Mouse (Mus musculus) midbrain, embryonic 13.5 days (tissue): ENCODE data around the gene Cyp2c39. TPM values are rescaled to one million over a fixed set of nuclear protein-coding genes. Genes with fewer than 3 reads are reported as not detected.
"Not testable (repeated sequence)": the region's sequence is repeated elsewhere in the genome, so short reads cannot be mapped to it uniquely, and the experiment has no call there.

ENCODE experiments used
- ATAC-seq: fragments of 200-750 bp; cut with Nextera tagmentation; 2 replicates; pipeline ENCODE4 v1.8.0; 2017; ENCODE audit warnings: mild to moderate bottlenecking, moderate TSS enrichment, moderate library complexity
- H3K27ac ChIP-seq: fragments of 300-500 bp; sonication (generic); 2 replicates; pipeline ENCODE4 v1.5.1; 2015; ENCODE audit warnings: inconsistent platforms, mild to moderate bottlenecking, moderate library complexity
- H3K27me3 ChIP-seq: fragments of 300-500 bp; sonication (generic); 2 replicates; pipeline ENCODE4 v1.6.1; 2015; ENCODE audit warnings: mild to moderate bottlenecking, inconsistent platforms
- H3K36me3 ChIP-seq: fragments of 300-500 bp; sonication (generic); 2 replicates; pipeline ENCODE4 v1.6.1; 2015; ENCODE audit warnings: mild to moderate bottlenecking, inconsistent platforms
- H3K4me1 ChIP-seq: fragments of 300-500 bp; sonication (generic); replicated peaks from 2 replicates; pipeline ENCODE4 v1.6.1; 2015; ENCODE audit warnings: inconsistent platforms
- H3K4me2 ChIP-seq: fragments of 300-500 bp; sonication (generic); replicated peaks from 2 replicates; pipeline ENCODE4 v1.6.1; 2015; ENCODE audit warnings: moderate library complexity, mild to moderate bottlenecking, inconsistent platforms
- H3K4me3 ChIP-seq: fragments of 300-500 bp; sonication (generic); replicated peaks from 2 replicates; pipeline ENCODE4 v1.5.1; 2015; ENCODE audit warnings: mild to moderate bottlenecking, inconsistent platforms
- H3K9ac ChIP-seq: fragments of 300-500 bp; sonication (generic); replicated peaks from 2 replicates; pipeline ENCODE4 v1.6.1; 2015; ENCODE audit warnings: mild to moderate bottlenecking, inconsistent platforms
- H3K9me3 ChIP-seq: fragments of 300-500 bp; sonication (generic); 2 replicates; pipeline ENCODE4 v1.6.1; 2016; ENCODE audit warnings: mild to moderate bottlenecking, inconsistent platforms
- WGBS: fragments of 180-500 bp; shearing (Covaris S2); methylation state at CpG from one replicate; pipeline ENCODE4 v1.1.7; 2015; 5-methylcytosine and 5-hydroxymethylcytosine counted together
- polyA plus RNA-seq: library from polyadenylated mRNA; unstranded; fragments of >200 nt; fragmentation: Nextera tagmentation; extraction: Ambion mirVana; gene quantifications from 2 replicates; pipeline ENCODE4 v1.2.1, GENCODE M21; 2015

Cyp2c39 gene
- not detected in 2 replicates for polyA plus RNA-seq

DNA sequence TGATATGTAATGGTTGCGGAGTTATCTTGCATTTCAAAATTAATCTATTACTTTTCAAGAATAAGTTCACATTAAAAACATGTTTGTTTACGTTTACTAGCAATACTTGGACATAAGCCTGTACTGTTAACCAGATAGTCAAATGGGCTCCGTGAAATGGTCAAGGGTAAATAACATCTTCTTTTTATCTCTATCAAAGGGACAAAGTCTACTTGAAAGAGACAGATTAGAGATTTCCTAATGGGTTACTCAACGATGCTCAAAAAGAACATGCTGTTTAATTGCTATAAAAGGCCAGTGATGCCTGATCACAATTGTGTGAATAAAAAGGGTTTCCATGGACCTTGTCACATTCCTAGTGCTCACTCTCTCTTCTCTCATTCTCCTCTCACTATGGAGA, at the start of gene Cyp2c39:
TSS of gene Cyp2c39 (plus strand) at position 329 of the 400 bp plus-strand sequence.
- no peak within 1 kb of the TSS for H3K27ac ChIP-seq
- H3K9ac ChIP-seq, result no peak within 1 kb of the TSS
- H3K36me3 ChIP-seq, result no peaks in the 10 kb centered on the region
- H3K4me1 ChIP-seq, result no peaks in the 10 kb centered on the region
- H3K4me2 ChIP-seq, result no peak within 1 kb of the TSS
- H3K4me3 ChIP-seq, result no peak within 1 kb of the TSS
- 76% methylated on average over 4 of the region's 4 CpGs for WGBS
- H3K9me3 ChIP-seq, result peaks cover 16% of the 10 kb centered on the region
- no peaks in the 10 kb centered on the region for H3K27me3 ChIP-seq
- no peak for ATAC-seq

DNA sequence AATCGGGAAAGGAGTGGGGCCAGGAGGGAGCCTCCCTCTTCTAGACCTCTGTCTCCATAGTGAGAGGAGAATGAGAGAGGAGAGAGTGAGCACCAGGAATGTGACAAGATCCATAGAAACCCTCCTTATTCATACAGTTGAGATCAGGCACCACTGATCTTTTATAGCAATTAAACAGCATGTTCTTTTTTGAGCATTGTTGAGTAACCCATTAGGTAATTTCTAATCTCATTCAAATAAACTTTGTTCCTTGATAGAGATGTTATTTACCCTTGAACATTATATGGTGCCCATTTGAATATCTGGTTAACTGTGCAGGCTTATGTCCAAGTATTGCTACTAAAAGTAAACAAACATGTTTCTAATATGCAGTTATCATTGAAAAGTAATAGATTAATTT, 47.7 kb upstream of the Cyp2c39 start, which contains the start of gene Cyp2c38:
TSS of gene Cyp2c38 (minus strand) at position 135 of the 400 bp plus-strand sequence.
- no peaks in the 10 kb centered on the region for H3K36me3 ChIP-seq
- no peaks in the 10 kb centered on the region for H3K27me3 ChIP-seq
- no peak within 1 kb of the TSS for H3K27ac ChIP-seq
- no peak within 1 kb of the TSS for H3K4me3 ChIP-seq
- WGBS, result 86% methylated on average over 1 of the region's 1 CpGs
- H3K4me1 ChIP-seq, result no peaks in the 10 kb centered on the region
- ATAC-seq, result no peak
- H3K9ac ChIP-seq, result no peak within 1 kb of the TSS
- H3K4me2 ChIP-seq, result no peak within 1 kb of the TSS
- H3K9me3 ChIP-seq, result 0 out of 2 replicates have a peak, but pooled peaks cover 3% of the 10 kb centered on the region

DNA sequence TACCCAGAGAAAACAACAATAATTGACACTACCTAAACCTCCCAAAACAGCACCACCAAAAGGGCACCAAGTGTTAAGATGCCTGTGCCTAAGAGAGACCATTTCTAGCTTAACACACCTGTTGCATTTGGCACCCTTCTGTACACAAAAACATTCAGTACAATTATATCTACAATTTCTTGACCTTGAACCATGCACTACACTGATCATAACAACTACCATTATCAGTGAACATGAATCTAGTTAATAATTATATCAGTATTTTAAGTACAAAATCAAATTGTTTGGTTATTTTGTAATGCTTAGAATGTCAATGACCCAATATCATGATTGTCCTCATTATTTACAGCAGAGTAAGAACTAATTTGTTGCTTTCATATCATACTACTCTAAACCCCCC, 46.7 kb upstream of the Cyp2c39 start:
- Histone ChIP-seq H3K4me1 (no peaks in the 10 kb centered on the region), H3K9ac (no peak overlapping the region), H3K4me2 (no peak overlapping the region), H3K9me3 (0 out of 2 replicates have a peak, but pooled peaks cover 3% of the 10 kb centered on the region), H3K27ac (no peak overlapping the region), H3K36me3 (no peaks in the 10 kb centered on the region), H3K27me3 (no peaks in the 10 kb centered on the region), H3K4me3 (no peak overlapping the region)
- no peak for ATAC-seq

DNA sequence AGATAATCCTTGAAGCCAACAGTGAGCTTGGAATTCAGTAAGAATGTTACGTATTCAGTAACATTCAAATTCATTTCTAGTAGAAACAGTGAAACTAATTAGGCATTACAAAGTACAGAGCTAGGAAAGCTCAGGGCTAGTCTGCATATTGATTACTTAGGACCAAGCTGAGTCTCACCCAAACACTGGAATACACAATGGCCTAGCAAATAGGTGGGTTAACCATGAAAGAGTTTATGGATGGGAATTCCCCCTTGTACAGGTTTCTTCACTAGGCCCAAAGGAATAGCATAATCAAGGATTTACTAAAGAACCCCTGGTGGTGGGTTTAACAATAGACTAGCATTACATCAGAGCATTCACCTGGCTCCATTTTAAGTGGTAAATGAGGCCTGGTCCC, 26.7 kb upstream of the Cyp2c39 start:
- H3K27me3 ChIP-seq, H3K4me1 ChIP-seq, H3K4me2 ChIP-seq, H3K27ac ChIP-seq, H3K4me3 ChIP-seq, ATAC-seq, H3K9ac ChIP-seq, H3K36me3 ChIP-seq: not testable (repeated sequence)
- H3K9me3 ChIP-seq, result peaks cover 14% of the 10 kb centered on the region
- WGBS, result 98% methylated on average over 1 of the region's 1 CpGs

DNA sequence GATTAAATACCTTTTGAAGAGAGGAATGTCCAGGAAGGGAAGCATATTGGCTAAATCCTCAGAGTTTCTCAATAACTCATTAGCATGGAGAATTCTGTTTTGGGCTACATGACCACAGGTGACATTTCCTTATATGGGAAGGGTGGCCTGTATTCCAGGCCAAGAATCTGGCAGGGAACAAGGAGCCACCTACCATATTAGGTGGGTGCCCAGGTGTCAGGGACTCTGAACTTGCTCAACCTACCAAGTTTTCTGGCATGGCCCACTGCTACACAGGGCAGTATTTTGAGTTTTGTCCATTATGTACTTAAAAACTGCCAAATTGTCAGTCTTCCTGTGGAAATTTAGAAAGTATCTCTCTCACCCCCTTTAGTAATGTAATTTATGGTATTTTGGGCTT, 4.3 kb upstream of the Cyp2c39 start:
- Histone ChIP-seq H3K9ac (no peak overlapping the region), H3K36me3 (no peaks in the 10 kb centered on the region), H3K4me3 (no peak overlapping the region), H3K27me3 (no peaks in the 10 kb centered on the region), H3K4me2 (no peak overlapping the region), H3K4me1 (no peaks in the 10 kb centered on the region), H3K9me3 (peaks cover 14% of the 10 kb centered on the region), H3K27ac (no peak overlapping the region)
- ATAC-seq, result no peak

DNA sequence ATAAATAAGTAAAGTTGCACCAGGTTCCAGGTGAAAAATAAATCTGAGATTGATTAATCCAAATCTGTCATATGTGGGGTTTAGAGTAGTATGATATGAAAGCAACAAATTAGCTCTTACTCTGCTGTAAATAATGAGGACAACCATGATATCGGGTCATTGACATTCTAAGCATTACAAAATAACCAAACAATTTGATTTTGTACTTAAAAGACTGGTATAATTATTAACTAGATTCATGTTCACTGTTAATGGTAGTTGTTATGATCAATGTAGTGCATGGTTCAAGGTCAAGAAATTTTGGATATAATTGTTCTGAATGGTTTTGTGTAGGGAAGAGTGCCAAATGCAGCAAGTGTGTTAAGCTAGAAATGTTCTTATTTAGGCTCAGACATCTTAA, 1.1 kb upstream of the Cyp2c39 start:
- H3K9me3 ChIP-seq, result peaks cover 16% of the 10 kb centered on the region
- no peak overlapping the region for H3K9ac ChIP-seq
- H3K36me3 ChIP-seq, result no peaks in the 10 kb centered on the region
- 82% methylated on average over 1 of the region's 1 CpGs for WGBS
- H3K27me3 ChIP-seq, result no peaks in the 10 kb centered on the region
- no peak overlapping the region for H3K27ac ChIP-seq
- no peak for ATAC-seq
- no peak overlapping the region for H3K4me2 ChIP-seq
- H3K4me1 ChIP-seq, result no peaks in the 10 kb centered on the region
- H3K4me3 ChIP-seq, result no peak overlapping the region

Other genes starting within 250 kb of the Cyp2c39 start
- not detected in 2 replicates for gene Cyp2c29, start 241.5 kb upstream of the Cyp2c39 start, polyA plus RNA-seq
- not detected in 2 replicates for gene Cyp2c38, start 47.8 kb upstream of the Cyp2c39 start, polyA plus RNA-seq
- not detected in 2 replicates for gene Cyp2c67, start 138.2 kb downstream of the Cyp2c39 start, polyA plus RNA-seq
- gene Cyp2c68, start 230.2 kb downstream of the Cyp2c39 start, polyA plus RNA-seq, result not detected in 2 replicates